8 mouse cellular contexts compared by ENCODE assay signal in the genomic region with DNA sequence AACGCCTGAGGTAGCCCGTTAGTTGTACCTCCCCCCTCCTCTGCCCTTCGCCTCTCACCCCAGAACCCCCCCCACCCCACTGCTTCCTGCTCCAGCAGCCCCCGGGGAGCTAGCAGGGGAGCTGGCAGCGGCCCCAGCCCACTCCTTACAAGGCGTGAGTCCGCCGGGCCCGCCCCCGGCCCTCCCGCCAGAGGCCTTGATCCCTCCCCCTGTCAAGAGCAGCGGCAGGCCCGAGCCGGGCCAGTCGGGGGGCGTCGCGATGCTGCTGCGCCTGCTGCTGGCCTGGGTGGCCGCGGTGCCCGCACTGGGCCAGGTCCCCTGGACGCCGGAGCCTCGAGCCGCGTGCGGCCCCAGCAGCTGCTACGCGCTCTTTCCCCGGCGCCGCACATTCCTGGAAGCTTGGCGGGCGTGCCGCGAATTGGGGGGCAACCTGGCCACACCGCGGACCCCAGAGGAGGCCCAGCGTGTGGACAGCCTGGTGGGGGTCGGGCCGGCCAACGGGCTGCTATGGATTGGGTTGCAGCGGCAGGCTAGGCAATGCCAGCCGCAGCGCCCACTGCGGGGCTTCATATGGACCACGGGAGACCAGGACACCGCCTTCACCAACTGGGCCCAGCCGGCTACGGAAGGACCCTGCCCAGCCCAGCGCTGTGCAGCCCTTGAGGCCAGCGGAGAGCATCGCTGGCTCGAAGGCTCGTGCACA. TPM values are rescaled to one million over a fixed set of nuclear protein-coding genes. Genes with fewer than 3 reads are reported as not detected.
DNase-seq lines count a peak whose midpoint lies in the region; ATAC-seq lines count a peak whose summit lies in the region.

A gene (plus strand): TSS at position 212 of the 703 bp plus-strand sequence.

- peak within 1 kb of the TSS; percentile 58 for H3K27ac ChIP-seq in brown adipose tissue, adult 24 weeks (replicated peaks; ENCODE audit: low read depth, low read length)
- H3K27ac ChIP-seq in intestine, embryonic 14.5 days (ENCODE audit: low read depth): peak within 1 kb of the TSS; percentile 92
- H3K27ac ChIP-seq in liver, embryonic 15.5 days (replicated peaks): peak within 1 kb of the TSS; percentile 78

- peak; percentile 98 for DNase-seq in NIH3T3 (ENCODE audit: low read depth)
- DNase-seq in gastrocnemius, postnatal 4 days (ENCODE audit: low spot score in 2 of 2): peak; percentile 80 to 88
- peak; percentile 83 for DNase-seq in intestine, embryonic 14.5 days (ENCODE audit: low spot score)
- DNase-seq in ovary, postnatal 14 days (ENCODE audit: low spot score): peak; percentile 69
- DNase-seq in T-cell, adult 2 months (ENCODE audit: low spot score): no peak
- no peak for DNase-seq in left cerebral cortex, postnatal 14 days (ENCODE audit: low spot score in 2 of 2)

- H3K9me3 ChIP-seq in intestine, embryonic 14.5 days (ENCODE audit: control insufficient read depth, low read length): no peaks in the 10 kb centered on the region
- no peaks in the 10 kb centered on the region for H3K9me3 ChIP-seq in liver, embryonic 15.5 days (replicated peaks)

- H3K27me3 ChIP-seq in intestine, embryonic 14.5 days (replicated peaks; ENCODE audit: control insufficient read depth, insufficient read depth, low read length): no peaks in the 10 kb centered on the region; the same call in 1 of the 2 replicates
- peaks cover 50% of the 10 kb centered on the region for H3K27me3 ChIP-seq in liver, embryonic 15.5 days

- H3K36me3 ChIP-seq in intestine, embryonic 14.5 days (ENCODE audit: control insufficient read depth, insufficient read depth, low read length): no peaks in the 10 kb centered on the region
- no peaks in the 10 kb centered on the region for H3K36me3 ChIP-seq in liver, embryonic 15.5 days (replicated peaks)

- intact Hi-C loops in left cerebral cortex, postnatal 14 days (cut with DNase I): no loop called here

- H3K4me1 ChIP-seq in brown adipose tissue, adult 24 weeks (ENCODE audit: control insufficient read depth, insufficient read depth, insufficient read length, low read length): peaks cover 8% of the 10 kb centered on the region
- peaks cover 44% of the 10 kb centered on the region for H3K4me1 ChIP-seq in intestine, embryonic 14.5 days (replicated peaks; ENCODE audit: control insufficient read depth, insufficient read depth, low read length)
- H3K4me1 ChIP-seq in liver, embryonic 15.5 days (replicated peaks): peaks cover 59% of the 10 kb centered on the region

- H3K9ac ChIP-seq in intestine, embryonic 14.5 days (ENCODE audit: low read length): peak within 1 kb of the TSS; percentile 58
- H3K9ac ChIP-seq in liver, embryonic 15.5 days: peak within 1 kb of the TSS; percentile 55

- WGBS in intestine, embryonic 14.5 days: 1% methylated on average over 35 of the region's 56 CpGs
- 2% methylated on average over 56 of the region's 56 CpGs for WGBS in liver, embryonic 15.5 days (ENCODE audit: insufficient replicate concordance)

- H3K4me3 ChIP-seq in brown adipose tissue, adult 24 weeks (ENCODE audit: insufficient read depth, low read depth, low read length): peak within 1 kb of the TSS; percentile 56
- peak within 1 kb of the TSS; percentile 52 for H3K4me3 ChIP-seq in intestine, embryonic 14.5 days (ENCODE audit: low read depth, low read length)
- peak within 1 kb of the TSS; percentile 52 for H3K4me3 ChIP-seq in liver, embryonic 15.5 days (replicated peaks)

- ATAC-seq in intestine, embryonic 14.5 days (replicated peaks; ENCODE audit: low FRiP score, low TSS enrichment, low read depth): peak; percentile 29
- ATAC-seq in liver, embryonic 15.5 days (ENCODE audit: insufficient read depth): peak; percentile 38

- H3K4me2 ChIP-seq in intestine, embryonic 14.5 days (ENCODE audit: low read length): peak within 1 kb of the TSS; percentile 77
- peak within 1 kb of the TSS; percentile 82 for H3K4me2 ChIP-seq in liver, embryonic 15.5 days

RNA-seq across cellular contexts. Expression of the gene that starts here (rescaled TPM):
- 10.7 and 24.4 TPM in 2 replicates for polyA plus RNA-seq in brown adipose tissue, adult 24 weeks (2012; ENCODE audit: insufficient read depth, insufficient read length, missing spikeins)
- total RNA-seq in gastrocnemius, postnatal 4 days (2021): 100 to 1,000 TPM; 108 to 113 TPM
- polyA plus RNA-seq in intestine, embryonic 14.5 days (2014; fragmentation: Nextera tagmentation; extraction: Ambion mirVana): 69.8 and 70.2 TPM in 2 replicates
- polyA plus RNA-seq in liver, embryonic 15.5 days (2015; fragmentation: Nextera tagmentation; extraction: Ambion mirVana): 3.2 and 3.7 TPM in 2 replicates
- total RNA-seq in left cerebral cortex, postnatal 14 days (2021): 1 to 10 TPM; 9.0 to 9.4 TPM

Comparison
In these comparisons a context has a peak if more than half of its experiments do, and no peak if none do; other contexts are left out.
1. RNA of the gene that starts here (total RNA-seq): 108 to 113 TPM in gastrocnemius, postnatal 4 days; 9.0 to 9.4 TPM in left cerebral cortex, postnatal 14 days; every median in the first group is over 10 times any median in the second.
2. DNase-seq: peak in NIH3T3 (single experiment), gastrocnemius, postnatal 4 days (2 of 2), intestine, embryonic 14.5 days (single experiment) and ovary, postnatal 14 days (single experiment); none in T-cell, adult 2 months (single experiment) and left cerebral cortex, postnatal 14 days (0 of 2).
3. Peak in every context shown above with its lines, with median percentiles within 50 percentile points of each other: H3K27ac ChIP-seq and H3K4me3 ChIP-seq.